Mouse (Mus musculus): ENCODE data around the gene Tle2.

GRCm38 (mm10) chr10:81541803-81542202, 32.6 kb upstream of the Tle2 start:
- TF ChIP-seq CTCF (IDR thresholded peaks at IDR 0.05; ENCODE audit: borderline replicate concordance, control insufficient read depth, extremely low read depth, insufficient read depth, low read length, poor library complexity) (no peak), POLR2A (IDR thresholded peaks at IDR 0.05; ENCODE audit: control insufficient read depth, extremely low read depth, insufficient read depth, low read length, poor library complexity) (no peak)
